Mouse (Mus musculus) retina, postnatal 7 days (tissue): Measurements from ENCODE around the gene Xpnpep1.
A peak's percentile ranks its signal among the peaks of the same experiment; 100 is the strongest.

Experiments used
- DNase-seq: peaks from one replicate; pipeline ENCODE4 v3.0.0-alpha.2; 2012; ENCODE audit warnings: low read depth, low spot score

Xpnpep1 gene

GRCm38 (mm10) chr19:53066531-53066930 is 26.5 kb upstream of the Xpnpep1 start:
- DNase-seq, result no peak

GRCm38 (mm10) chr19:53064972-53065361 is 25.0 kb upstream of the Xpnpep1 start:
- no peak for DNase-seq

- DNase-seq, result no peak
These were observed 24.4 kb upstream of the Xpnpep1 start for GRCm38 (mm10) chr19:53064292-53064971.

- no peak for DNase-seq
These were observed 22.0 kb upstream of the Xpnpep1 start for GRCm38 (mm10) chr19:53062046-53062445.

GRCm38 (mm10) chr19:53059344-53060111 is 19.5 kb upstream of the Xpnpep1 start:
- DNase-seq, result no peak

GRCm38 (mm10) chr19:53058726-53059334 is 18.8 kb upstream of the Xpnpep1 start:
- DNase-seq, result no peak

- no peak for DNase-seq
These were observed 18.1 kb upstream of the Xpnpep1 start for GRCm38 (mm10) chr19:53057980-53058725.

- DNase-seq, result no peak
These were observed 13.3 kb upstream of the Xpnpep1 start for GRCm38 (mm10) chr19:53053355-53053754.

GRCm38 (mm10) chr19:53052031-53052670 is 12.1 kb upstream of the Xpnpep1 start:
- DNase-seq, result no peak

- no peak for DNase-seq
These were observed 11.4 kb upstream of the Xpnpep1 start for GRCm38 (mm10) chr19:53051288-53051985.

- DNase-seq, result no peak
These were observed 10.1 kb upstream of the Xpnpep1 start for GRCm38 (mm10) chr19:53050100-53050499.

- no peak for DNase-seq
These were observed 7.2 kb upstream of the Xpnpep1 start for GRCm38 (mm10) chr19:53047208-53047607.

- DNase-seq, result no peak
These were observed 3.6 kb upstream of the Xpnpep1 start for GRCm38 (mm10) chr19:53043423-53044125.

- DNase-seq, result no peak
These were observed 1.6 kb upstream of the Xpnpep1 start for GRCm38 (mm10) chr19:53041570-53041969.

GRCm38 (mm10) chr19:53041133-53041510 is 1.1 kb upstream of the Xpnpep1 start:
- DNase-seq, result no peak

GRCm38 (mm10) chr19:53039090-53039489 is 924 bp downstream of the Xpnpep1 start:
- DNase-seq, result no peak

- DNase-seq, result peak; percentile 87
These were observed 1.5 kb downstream of the Xpnpep1 start for GRCm38 (mm10) chr19:53038435-53038938.

- DNase-seq, result no peak
These were observed 2.0 kb downstream of the Xpnpep1 start for GRCm38 (mm10) chr19:53037925-53038419.

GRCm38 (mm10) chr19:53033159-53033943 is 6.7 kb downstream of the Xpnpep1 start:
- DNase-seq, result no peak
